In the genomic region with DNA sequence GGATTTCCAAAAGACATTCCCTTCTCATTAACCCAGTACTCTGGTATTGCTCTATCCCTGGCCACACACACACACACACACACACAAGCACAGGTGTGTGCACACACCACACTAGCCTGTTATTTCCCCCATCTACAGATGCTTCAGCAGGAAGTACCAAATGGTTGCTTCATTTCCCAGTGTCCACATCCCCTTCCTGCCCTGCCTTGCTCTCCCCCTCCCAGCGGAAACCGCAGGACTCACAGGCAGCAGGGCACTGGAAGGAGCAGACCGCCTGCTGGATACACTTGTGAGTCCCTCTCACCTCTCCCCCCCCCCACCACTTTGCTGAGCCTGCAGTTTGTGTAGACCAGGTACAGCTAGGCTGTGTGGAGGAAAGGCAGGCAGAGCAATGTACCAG, we compare ENCODE assay signal across 8 mouse cellular contexts. TPM values are rescaled to one million over a fixed set of nuclear protein-coding genes. Genes with fewer than 3 reads are reported as not detected.
DNase-seq lines count a peak whose midpoint lies in the region; ATAC-seq and TF ChIP-seq lines count a peak whose summit lies in the region.

No protein-coding gene starts in this region.

- H3K27ac ChIP-seq in midbrain, embryonic 15.5 days: no peak overlapping the region
- H3K27ac ChIP-seq in midbrain, postnatal 0 days (ENCODE audit: low read depth, low read length): no peak overlapping the region
- peak overlapping the region; percentile 79 for H3K27ac ChIP-seq in heart, embryonic 15.5 days
- peak overlapping the region; percentile 61 for H3K27ac ChIP-seq in limb, embryonic 10.5 days

- H3K4me3 ChIP-seq in midbrain, embryonic 15.5 days: no peak overlapping the region
- no peak overlapping the region for H3K4me3 ChIP-seq in midbrain, postnatal 0 days (ENCODE audit: low read depth, low read length)
- H3K4me3 ChIP-seq in heart, embryonic 15.5 days: no peak overlapping the region
- H3K4me3 ChIP-seq in limb, embryonic 10.5 days: no peak overlapping the region

- WGBS in midbrain, embryonic 15.5 days: 47% methylated on average over 3 of the region's 3 CpGs
- 40% methylated on average over 3 of the region's 3 CpGs for WGBS in midbrain, postnatal 0 days
- WGBS in heart, embryonic 15.5 days: 20% methylated on average over 3 of the region's 3 CpGs
- 16% methylated on average over 3 of the region's 3 CpGs for WGBS in limb, embryonic 10.5 days

- no peak overlapping the region for H3K4me2 ChIP-seq in midbrain, embryonic 15.5 days
- H3K4me2 ChIP-seq in midbrain, postnatal 0 days (ENCODE audit: low read depth, low read length, poor library complexity, severe bottlenecking): no peak overlapping the region
- peak overlapping the region; percentile 44 for H3K4me2 ChIP-seq in heart, embryonic 15.5 days

- peaks cover 5% of the 10 kb centered on the region; the same call in 1 of the 2 replicates for H3K4me1 ChIP-seq in midbrain, embryonic 15.5 days
- peaks cover 2% of the 10 kb centered on the region; the same call in 1 of the 2 replicates for H3K4me1 ChIP-seq in midbrain, postnatal 0 days (ENCODE audit: insufficient read depth, low read length)
- peaks cover 97% of the 10 kb centered on the region for H3K4me1 ChIP-seq in heart, embryonic 15.5 days (replicated peaks)
- H3K4me1 ChIP-seq in limb, embryonic 10.5 days: peaks cover 74% of the 10 kb centered on the region

- peak; percentile 13; the same call in 1 of the 2 replicates for ATAC-seq in midbrain, embryonic 15.5 days (replicated peaks)
- ATAC-seq in midbrain, postnatal 0 days (ENCODE audit: low FRiP score): no peak
- peak; percentile 41 for ATAC-seq in heart, embryonic 15.5 days (replicated peaks; ENCODE audit: insufficient number of reproducible peaks, insufficient read depth, low FRiP score, low read depth)

- no peaks in the 10 kb centered on the region for H3K27me3 ChIP-seq in midbrain, embryonic 15.5 days (replicated peaks)
- no peaks in the 10 kb centered on the region for H3K27me3 ChIP-seq in midbrain, postnatal 0 days (ENCODE audit: insufficient read depth, low read length)
- H3K27me3 ChIP-seq in heart, embryonic 15.5 days: no peaks in the 10 kb centered on the region
- H3K27me3 ChIP-seq in limb, embryonic 10.5 days (ENCODE audit: low read depth, poor library complexity, severe bottlenecking): no peaks in the 10 kb centered on the region

- H3K9ac ChIP-seq in midbrain, embryonic 15.5 days: no peak overlapping the region
- H3K9ac ChIP-seq in midbrain, postnatal 0 days (replicated peaks; ENCODE audit: low read length, poor library complexity, severe bottlenecking): no peak overlapping the region
- no peak overlapping the region; the same call in 1 of the 2 replicates for H3K9ac ChIP-seq in heart, embryonic 15.5 days

- DNase-seq in midbrain, postnatal 0 days (ENCODE audit: low spot score): no peak
- DNase-seq in limb, embryonic 10.5 days (ENCODE audit: low spot score): no peak
- DNase-seq in natural killer cell, adult 2 months (ENCODE audit: low spot score in 2 of 2): peak; percentile 50 to 58
- DNase-seq in cerebellum, postnatal 25 days: no peak
- no peak for DNase-seq in left cerebral cortex, adult 11 months (ENCODE audit: low spot score)
- DNase-seq in Muller cell, postnatal 12 days (ENCODE audit: inconsistent ontology term): no peak

- no peaks in the 10 kb centered on the region for H3K36me3 ChIP-seq in midbrain, embryonic 15.5 days (replicated peaks)
- no peaks in the 10 kb centered on the region for H3K36me3 ChIP-seq in midbrain, postnatal 0 days (ENCODE audit: insufficient read depth, low read length)
- H3K36me3 ChIP-seq in heart, embryonic 15.5 days: no peaks in the 10 kb centered on the region; the same call in 1 of the 2 replicates
- no peaks in the 10 kb centered on the region for H3K36me3 ChIP-seq in limb, embryonic 10.5 days

- no peaks in the 10 kb centered on the region for H3K9me3 ChIP-seq in midbrain, embryonic 15.5 days
- no peaks in the 10 kb centered on the region for H3K9me3 ChIP-seq in midbrain, postnatal 0 days (ENCODE audit: low read length)
- H3K9me3 ChIP-seq in heart, embryonic 15.5 days (replicated peaks): no peaks in the 10 kb centered on the region
- no peaks in the 10 kb centered on the region for H3K9me3 ChIP-seq in limb, embryonic 10.5 days (replicated peaks)

- TF ChIP-seq CTCF in midbrain, postnatal 0 days (IDR thresholded peaks at IDR 0.05): no peak

RNA-seq across cellular contexts. Expression of a gene that starts 18.0 kb away (rescaled TPM):
- 9.6 and 10.2 TPM in 2 replicates for polyA plus RNA-seq in midbrain, embryonic 15.5 days (2015; fragmentation: Nextera tagmentation; extraction: Ambion mirVana)
- 7.6 and 7.9 TPM in 2 replicates for total RNA-seq in midbrain, postnatal 0 days (2014; rRNA removed)
- 8.0 and 9.1 TPM in 2 replicates for polyA plus RNA-seq in midbrain, postnatal 0 days (2015; fragmentation: Nextera tagmentation; extraction: Ambion mirVana)
- polyA plus RNA-seq in heart, embryonic 15.5 days (2015; fragmentation: Nextera tagmentation; extraction: Ambion mirVana): 90.4 and 98.4 TPM in 2 replicates
- 10.1 and 10.8 TPM in 2 replicates for polyA plus RNA-seq in limb, embryonic 10.5 days (2016; fragmentation: Nextera tagmentation; extraction: Ambion mirVana)

RNA-seq across cellular contexts. Expression of a gene that starts 57.2 kb away (rescaled TPM):
- polyA plus RNA-seq in midbrain, embryonic 15.5 days (2015; fragmentation: Nextera tagmentation; extraction: Ambion mirVana): 156 and 168 TPM in 2 replicates
- total RNA-seq in midbrain, postnatal 0 days (2014; rRNA removed): 29.7 and 38.2 TPM in 2 replicates
- 138 and 146 TPM in 2 replicates for polyA plus RNA-seq in midbrain, postnatal 0 days (2015; fragmentation: Nextera tagmentation; extraction: Ambion mirVana)
- 89.9 and 105 TPM in 2 replicates for polyA plus RNA-seq in heart, embryonic 15.5 days (2015; fragmentation: Nextera tagmentation; extraction: Ambion mirVana)
- 141 and 148 TPM in 2 replicates for polyA plus RNA-seq in limb, embryonic 10.5 days (2016; fragmentation: Nextera tagmentation; extraction: Ambion mirVana)

Comparison
In these comparisons a context has a peak if more than half of its experiments do, and no peak if none do; other contexts are left out.
1. H3K27ac ChIP-seq: peak in heart, embryonic 15.5 days (single experiment) and limb, embryonic 10.5 days (single experiment); none in midbrain, embryonic 15.5 days (single experiment) and midbrain, postnatal 0 days (single experiment).
2. DNase-seq: peak in natural killer cell, adult 2 months (2 of 2); none in midbrain, postnatal 0 days (single experiment), limb, embryonic 10.5 days (single experiment), cerebellum, postnatal 25 days (0 of 2), left cerebral cortex, adult 11 months (single experiment) and Muller cell, postnatal 12 days (single experiment).